Mouse (Mus musculus) left cerebral cortex, postnatal 10 days (tissue): ENCODE measurements around the gene Ciz1. TPM values are rescaled to one million over a fixed set of nuclear protein-coding genes. Genes with fewer than 3 reads are reported as not detected.
A peak's percentile ranks its signal among the peaks of the same experiment; 100 is the strongest.
"Not testable (repeated sequence)": the region's sequence is repeated elsewhere in the genome, so short reads cannot be mapped to it uniquely, and the experiment has no call there.

Source experiments
- DNase-seq, 2 experiments: peaks; one replicate each; pipeline ENCODE4 v3.0.0; 2021 to 2022; ENCODE audit warnings: low spot score in 2 of 2, mixed read lengths in 1 of 2; ENCODE audit errors: extremely low spot score in 1 of 2
- intact Hi-C: fragments of 180-260 bp; cut with DNase I; formaldehyde crosslinking; loops from one replicate; pipeline ENCODE4 v1.15.1; 2025
- total RNA-seq, 2 experiments: library from RNA; stranded (reverse); gene quantifications; 2 replicates each; pipeline ENCODE4 v1.2.3; 2021

Ciz1 gene
- total RNA-seq, 2 experiments from 2014 or later: 65.2 to 75.1 TPM

GRCm38 (mm10) chr2:32342539-32343350 lies 9.4 kb upstream of the Ciz1 start:
- intact Hi-C loops: no loop called here
- peak in 1 of 2 experiments; percentile 64 for DNase-seq

GRCm38 (mm10) chr2:32343351-32343671 lies 8.8 kb upstream of the Ciz1 start:
- intact Hi-C loops: no loop called here

DNA sequence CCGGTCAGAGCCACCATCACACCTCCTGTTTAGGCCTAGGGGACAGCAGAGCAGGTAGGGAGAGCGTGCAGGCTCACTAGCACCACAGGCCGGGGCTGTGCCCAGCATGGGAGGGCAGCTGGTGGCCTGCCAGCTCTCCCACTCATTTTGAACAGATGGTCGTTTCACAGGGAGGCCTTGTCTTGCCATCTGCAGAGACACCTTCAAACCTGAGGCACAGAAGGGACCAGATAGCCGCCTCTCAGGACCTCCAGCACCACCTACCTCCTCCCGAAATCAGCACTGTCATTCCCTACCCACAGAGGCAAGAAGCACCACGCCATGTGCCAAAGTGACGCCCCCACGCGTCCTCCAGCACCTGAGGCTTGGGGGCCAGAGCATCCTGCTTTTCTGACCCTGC lies 8.1 kb upstream of the Ciz1 start:
- DNase-seq: peak in 1 of 2 experiments; percentile 53
- intact Hi-C loops: no loop called here

More at GRCm38 (mm10) chr2:32343351-32343671, 8.8 kb upstream of the Ciz1 start:
- no peak for DNase-seq

DNA sequence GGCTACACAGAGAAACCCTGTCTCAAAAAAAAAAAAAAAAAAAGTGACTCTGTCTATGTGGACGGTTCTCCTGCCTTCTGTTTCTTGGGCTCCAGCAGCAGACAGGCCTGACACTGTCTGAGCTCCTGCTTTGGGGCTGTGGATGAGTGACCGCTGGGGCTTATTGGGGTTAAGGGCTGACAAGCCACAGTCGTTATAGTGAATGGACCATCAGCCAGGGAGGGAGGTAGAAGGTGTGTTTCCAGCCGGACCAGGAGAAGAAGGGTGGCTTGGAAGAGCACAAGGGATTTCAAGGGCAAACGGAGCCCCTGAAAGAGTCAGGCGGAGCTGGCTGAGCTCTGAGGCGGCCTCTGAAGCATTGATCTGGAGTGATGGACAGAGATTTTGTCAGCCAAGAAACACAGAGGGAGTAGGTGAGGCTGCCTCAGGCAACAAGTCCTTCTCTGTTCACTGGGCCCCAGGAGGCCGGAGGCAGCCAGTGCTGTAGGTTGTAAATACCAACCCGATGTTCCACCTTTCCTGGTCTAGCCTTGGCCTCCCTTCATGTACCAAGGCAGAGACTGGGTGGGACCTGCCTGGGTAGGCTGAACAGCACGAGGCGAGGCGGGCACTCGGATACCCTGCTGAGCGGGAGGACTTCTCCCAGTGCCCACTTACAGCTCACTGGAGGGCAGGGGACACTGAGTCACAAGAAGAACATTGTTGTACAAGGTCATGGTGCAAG lies 7.4 kb upstream of the Ciz1 start:
- no peak for DNase-seq
- intact Hi-C loops: no loop called here

GRCm38 (mm10) chr2:32347019-32347418 lies 5.1 kb upstream of the Ciz1 start:
- intact Hi-C loops: no loop called here
- no peak for DNase-seq

DNA sequence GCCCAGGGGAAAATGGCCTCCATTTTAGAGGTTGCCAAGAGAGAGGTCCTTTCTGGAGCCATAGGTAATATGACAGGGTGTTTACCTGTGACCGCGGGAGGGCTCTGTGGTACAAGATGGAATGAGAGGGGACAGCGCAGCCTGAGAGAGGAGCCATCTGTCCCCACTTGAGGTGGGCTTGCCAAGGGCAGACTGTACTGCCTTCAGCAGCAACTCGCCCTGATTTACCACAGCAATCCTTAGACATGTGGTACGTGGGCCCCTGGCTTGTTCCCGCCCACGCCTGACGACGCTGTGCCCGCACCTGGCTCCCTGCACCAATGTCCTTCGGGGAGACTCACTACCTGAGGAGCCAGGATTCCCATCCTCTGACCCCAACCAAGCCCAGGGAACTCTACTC lies 3.8 kb upstream of the Ciz1 start:
- no peak for DNase-seq
- intact Hi-C loops: no loop called here

DNA sequence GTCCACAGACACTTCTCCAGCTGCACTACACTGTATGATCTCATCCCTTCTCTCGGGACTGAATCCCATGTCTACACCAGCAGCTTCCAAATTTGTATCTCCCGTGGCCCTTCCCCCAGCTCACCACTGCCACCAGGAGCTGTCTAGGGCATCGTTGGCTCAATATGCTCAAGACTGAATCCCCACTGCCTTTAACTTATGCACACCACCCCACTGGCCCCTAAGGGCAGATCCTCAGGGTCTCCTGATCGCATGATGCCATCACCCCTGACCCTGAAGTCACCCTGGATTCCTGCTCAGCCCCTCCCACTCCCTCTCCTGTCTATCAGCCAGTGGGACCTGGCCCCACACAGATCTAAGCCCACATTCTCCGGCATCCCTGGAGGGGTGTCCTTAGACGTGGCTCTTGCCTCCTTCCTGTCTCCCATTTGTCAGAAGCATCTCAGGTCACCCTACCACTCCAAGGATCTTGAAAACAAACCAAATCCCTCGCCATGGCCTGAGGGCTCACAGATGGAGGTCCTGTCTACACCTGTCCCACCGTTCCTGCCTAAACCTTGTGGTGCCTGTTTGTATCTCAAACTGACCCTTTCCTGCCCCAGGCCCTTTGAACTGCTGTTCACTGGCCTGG lies 2.4 kb upstream of the Ciz1 start:
- intact Hi-C loops: no loop called here
- DNase-seq: no peak

DNA sequence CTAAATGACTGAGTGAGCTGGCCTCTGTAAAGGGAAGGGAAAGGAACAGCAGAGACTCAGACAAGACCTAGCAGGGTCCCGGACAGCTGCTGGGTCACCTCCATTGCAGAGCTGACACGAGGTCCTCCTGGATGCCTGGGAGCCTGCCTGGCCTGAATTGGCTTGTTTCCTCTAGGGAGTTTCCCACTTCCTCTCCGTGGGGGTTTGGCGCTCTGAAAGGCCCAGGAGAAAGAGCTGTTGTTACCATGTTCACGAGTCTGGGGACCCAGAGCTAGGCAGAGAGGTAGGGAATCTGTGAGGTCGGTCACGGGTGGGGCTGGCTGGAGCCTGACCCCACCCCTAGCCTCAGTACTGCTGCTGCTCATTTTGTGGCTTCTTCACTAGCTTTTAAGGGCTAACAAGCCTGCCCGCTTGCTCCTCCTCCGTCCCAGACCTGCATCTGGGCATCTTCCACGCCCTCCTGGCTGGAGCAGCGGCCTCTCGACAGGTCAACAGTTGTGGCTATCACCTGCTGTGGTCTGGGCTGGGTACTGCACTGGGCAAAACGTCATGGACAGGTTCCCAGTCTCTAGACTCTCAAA lies 1.6 kb upstream of the Ciz1 start:
- intact Hi-C loops: no loop called here
- DNase-seq: peak in 1 of 2 experiments; percentile 64

DNA sequence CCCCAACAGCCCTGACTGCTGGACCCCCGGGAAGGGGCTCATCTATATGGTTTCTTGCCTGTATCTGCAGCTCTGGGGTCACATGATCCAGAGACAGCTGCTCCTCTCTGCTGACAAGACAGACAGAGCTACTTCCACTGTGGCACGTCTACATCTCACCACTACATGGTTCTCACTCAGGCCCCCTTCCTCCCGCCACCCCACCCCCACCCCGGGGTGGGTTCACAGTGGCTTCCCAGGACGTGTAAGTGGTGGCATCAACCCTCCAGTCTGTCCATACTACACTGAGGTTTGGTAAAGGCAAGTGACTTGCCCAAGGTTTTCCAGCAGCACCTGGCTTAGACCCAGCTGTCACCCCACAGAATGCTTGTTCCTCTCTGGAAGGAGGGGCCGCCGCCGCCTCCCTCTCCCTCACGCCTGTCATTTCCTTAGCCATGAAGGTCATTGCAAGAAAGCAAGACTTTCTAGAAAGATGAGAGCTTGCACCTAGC lies 611 bp upstream of the Ciz1 start:
- intact Hi-C loops: no loop called here
- no peak for DNase-seq

DNA sequence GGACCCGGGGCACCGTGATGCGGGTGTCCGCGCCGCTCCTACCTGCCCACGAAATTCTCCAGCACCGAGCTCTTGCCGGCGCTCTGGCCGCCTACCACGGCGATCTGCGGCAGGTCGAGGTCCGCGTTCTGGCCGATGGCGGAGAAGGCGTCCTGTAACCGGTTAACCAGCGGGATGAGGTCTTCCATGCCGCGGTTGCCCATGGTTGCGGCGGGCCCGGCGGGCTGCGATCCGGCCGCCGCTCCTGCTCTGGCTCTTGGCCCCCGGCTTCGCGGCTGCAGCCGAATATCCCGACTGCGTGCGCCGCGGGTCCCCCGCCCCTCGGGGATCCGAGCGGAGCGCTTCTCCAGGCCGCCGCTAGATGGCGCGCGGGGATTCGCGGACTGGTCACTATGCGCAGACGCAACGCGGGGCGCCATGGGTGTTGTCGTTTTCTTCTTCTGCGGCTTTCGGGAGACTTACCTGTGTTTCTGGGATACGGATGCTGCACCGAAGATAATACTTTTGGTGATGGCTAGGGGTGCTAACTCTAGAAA lies 948 bp downstream of the Ciz1 start, which contains the start of gene Dnm1:
Gene Dnm1, minus strand, starts transcription at position 332 of the 536 bp plus-strand sequence.
- intact Hi-C loops: no loop called here

DNA sequence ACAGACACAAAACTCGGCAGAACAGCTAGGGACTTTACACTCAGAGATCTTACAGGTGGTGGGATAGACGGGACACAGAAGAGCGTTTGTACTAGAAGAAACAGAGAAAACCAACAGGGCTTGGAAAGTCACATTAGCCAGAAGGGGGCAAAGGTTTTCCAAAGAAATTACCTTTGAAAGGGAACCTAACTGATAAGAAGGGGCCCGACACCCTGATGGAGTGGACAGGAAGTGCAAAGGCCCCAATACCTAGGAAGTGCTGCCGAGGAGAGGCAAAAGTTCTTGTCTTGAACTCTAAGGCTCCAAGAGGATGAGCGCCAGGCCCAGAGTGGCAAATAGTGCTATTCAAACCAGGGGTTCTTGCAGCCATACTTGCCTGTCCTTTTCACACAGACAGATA lies 1.7 kb downstream of the Ciz1 start:
- DNase-seq: no peak
- intact Hi-C loops: no loop called here

More for the DNA sequence above, 948 bp downstream of the Ciz1 start, which contains the start of gene Dnm1:
- DNase-seq: peak; percentile 92 to 93

DNA sequence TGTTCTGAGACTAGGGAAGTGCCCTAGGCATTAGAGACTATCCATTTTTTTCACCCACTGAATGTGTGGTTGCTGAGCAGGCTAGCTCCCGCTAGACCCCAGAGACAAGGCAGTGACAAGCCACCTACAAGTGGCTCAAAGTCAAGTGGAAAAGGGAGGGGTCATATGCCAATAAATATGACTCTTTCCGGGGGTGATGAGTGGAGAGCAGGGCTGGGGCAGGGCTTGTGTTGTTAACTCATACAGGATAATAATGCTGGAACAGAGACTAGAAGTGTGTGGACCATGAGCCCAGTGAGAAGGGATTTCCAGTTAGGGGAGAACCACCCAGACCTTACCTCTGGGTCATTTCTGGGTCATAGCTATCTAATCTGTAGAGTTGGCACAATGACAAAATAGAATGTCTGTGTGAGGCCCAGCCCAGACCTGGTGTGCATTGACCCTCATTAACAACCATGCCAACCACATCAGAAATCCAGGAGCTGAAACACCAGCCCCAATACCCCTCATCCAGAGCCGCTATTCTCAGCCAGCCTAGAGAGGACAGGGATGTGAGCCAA lies 2.3 kb downstream of the Ciz1 start:
- intact Hi-C loops: no loop called here
- DNase-seq: no peak

DNA sequence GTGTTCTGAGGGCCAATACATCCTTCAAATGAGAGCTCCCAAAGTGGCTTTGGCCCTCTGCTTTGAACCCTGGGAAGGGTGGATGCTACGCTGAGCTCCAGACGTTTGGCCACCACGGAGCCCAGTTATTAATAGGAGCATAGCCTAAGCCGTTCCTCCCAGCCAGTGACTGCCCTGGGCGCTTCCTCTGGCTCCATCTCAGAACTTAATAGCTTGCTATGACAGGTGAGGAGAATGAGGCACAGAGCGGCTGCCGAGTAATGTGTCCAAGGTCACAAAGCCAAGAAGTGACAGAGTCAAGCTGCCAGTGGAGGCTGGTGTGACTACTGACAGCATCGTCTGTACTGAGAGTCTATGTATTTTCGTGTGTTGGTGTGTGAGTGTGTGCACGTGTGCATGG lies 4.1 kb downstream of the Ciz1 start:
- intact Hi-C loops: no loop called here

DNA sequence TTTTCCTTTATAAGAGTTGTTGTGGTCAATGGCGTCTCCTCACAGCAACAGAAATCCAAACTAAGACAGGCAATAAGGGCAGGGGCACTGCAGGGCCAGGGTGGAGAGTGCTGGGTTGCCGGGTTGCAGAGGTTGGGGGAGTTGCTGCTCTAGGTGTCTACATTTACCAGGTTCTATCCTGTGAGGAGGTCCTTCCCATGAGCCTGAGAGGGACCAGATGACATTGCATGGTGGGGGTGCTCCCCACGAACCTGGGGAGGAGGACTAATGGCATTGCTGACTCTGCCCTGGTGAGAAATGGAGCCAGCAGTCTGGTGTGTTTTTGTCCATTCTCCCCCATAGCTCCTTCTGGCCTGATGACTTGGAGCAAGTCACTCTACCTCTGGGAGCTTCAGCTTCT lies 5.6 kb downstream of the Ciz1 start:
- DNase-seq: no peak
- intact Hi-C loops: no loop called here

More for the DNA sequence above, 4.1 kb downstream of the Ciz1 start:
- DNase-seq: no peak

DNA sequence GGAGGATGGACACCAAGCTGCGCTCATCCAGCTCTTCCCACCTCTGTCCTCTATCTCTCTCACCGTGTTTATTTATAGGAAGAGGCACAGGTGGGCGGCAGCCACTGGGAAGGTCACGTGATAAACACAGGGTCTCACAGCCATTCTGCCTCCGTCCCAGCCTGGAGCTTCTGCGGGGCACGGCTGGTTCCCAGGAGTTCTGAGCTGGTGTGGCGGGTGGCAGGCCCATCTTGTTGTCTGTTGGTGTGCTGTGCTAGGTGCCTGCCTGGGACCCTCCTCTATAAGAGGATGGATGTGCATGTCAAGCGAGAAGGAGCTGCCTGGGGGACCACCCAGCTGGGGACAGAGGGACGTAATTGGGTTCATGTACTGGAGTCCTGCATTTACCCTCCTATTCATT lies 6.3 kb downstream of the Ciz1 start:
- DNase-seq: no peak
- intact Hi-C loops: no loop called here

DNA sequence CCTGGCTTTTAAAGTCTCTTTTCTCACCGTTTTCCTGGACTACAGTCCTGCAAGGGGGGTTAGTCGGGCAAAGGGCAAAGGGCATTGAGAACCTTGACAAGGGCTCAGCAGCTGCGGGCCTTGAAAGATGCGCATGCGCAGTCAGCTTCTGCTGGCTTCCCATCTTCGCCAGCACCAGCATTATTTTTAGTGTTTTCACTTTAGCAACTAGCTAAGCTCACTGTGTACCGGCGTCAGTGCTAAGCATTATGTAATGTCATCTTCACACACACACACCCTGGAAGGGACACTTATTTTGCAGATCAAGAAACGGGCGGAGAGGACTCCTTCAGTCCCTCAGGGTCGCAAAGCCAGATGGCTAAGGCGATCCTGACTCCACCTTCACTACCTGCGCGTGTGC lies 8.6 kb downstream of the Ciz1 start:
- peak; percentile 77 to 85 for DNase-seq
- intact Hi-C loops: no loop called here

- intact Hi-C loops: no loop called here
- peak in 1 of 2 experiments; percentile 84 for DNase-seq
Measured at GRCm38 (mm10) chr2:32361437-32361836, 9.3 kb downstream of the Ciz1 start.

GRCm38 (mm10) chr2:32362274-32362673 lies 10.1 kb downstream of the Ciz1 start:
- DNase-seq, intact Hi-C loops: not testable (repeated sequence)
